7 mouse cellular contexts compared by ENCODE assay signal in the genomic region with DNA sequence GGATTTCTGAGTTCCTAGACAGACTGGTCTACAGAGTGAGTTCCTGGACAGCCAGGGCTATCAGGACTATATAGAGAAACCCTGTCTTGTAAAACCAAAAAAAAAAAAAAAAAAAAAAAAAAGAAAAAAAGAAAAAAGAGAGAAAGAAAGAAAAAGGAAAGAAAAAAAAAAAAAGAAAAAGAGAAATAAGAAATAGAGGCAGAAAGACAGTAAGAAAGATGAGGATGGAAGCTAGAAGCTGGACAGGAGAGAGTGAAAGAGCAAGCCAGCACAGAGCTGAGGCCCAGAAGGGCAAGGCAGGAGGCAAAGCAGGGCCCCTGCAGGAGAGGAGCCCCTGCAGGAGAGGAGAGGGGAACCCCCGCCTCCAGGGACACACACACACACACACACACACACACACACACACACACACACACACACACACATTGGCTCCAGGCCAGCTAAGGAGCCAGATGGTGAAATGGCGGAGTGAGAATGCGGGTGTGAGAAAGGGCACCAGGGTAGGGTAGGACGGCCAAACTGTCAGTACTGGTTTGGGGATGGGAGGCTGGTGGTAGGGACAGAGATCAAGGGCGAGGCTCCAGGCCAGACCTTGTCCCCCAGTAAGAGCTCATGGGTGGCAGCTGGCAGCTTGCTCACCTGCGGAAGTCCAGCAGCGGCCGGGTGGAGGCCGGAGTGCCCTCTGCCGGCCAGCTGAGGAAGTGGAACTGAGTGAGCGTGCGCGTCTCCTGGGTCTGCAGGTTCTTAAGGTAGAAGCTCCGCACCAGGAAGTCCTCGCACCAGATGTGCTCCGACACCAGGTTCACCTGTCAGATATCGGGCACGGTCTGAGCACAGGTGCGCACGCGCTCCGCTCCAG. TPM values are rescaled to one million over a fixed set of nuclear protein-coding genes. Genes with fewer than 3 reads are reported as not detected.
A peak's percentile ranks its signal among the peaks of the same experiment; 100 is the strongest.
DNase-seq lines count a peak whose midpoint lies in the region; ATAC-seq and TF ChIP-seq lines count a peak whose summit lies in the region.

No protein-coding gene starts in this region.

- H3K27ac ChIP-seq in gastrocnemius, adult 2 months = peak overlapping the region; percentile 79
- H3K27ac ChIP-seq in hindbrain, embryonic 16.5 days (ENCODE audit: low read depth, low read length) = no peak overlapping the region; the same call in 1 of the 2 replicates
- H3K27ac ChIP-seq in liver, adult 2 months (replicated peaks; ENCODE audit: insufficient read depth, low read depth, low read length) = peak overlapping the region; percentile 40

- H3K9me3 ChIP-seq in hindbrain, embryonic 16.5 days (ENCODE audit: control insufficient read depth, low read length) = no peaks in the 10 kb centered on the region

- peaks cover 5% of the 10 kb centered on the region for H3K4me1 ChIP-seq in hindbrain, embryonic 16.5 days (ENCODE audit: control insufficient read depth, insufficient read depth, low read depth, low read length)
- H3K4me1 ChIP-seq in liver, adult 2 months (ENCODE audit: control insufficient read depth, insufficient read depth, low read length) = peaks cover 2% of the 10 kb centered on the region

- intact Hi-C loops in gastrocnemius, adult 2 months (cut with DNase I) = loop anchor here (1.0 to 5.0 kb wide), 5 partner anchors 15 to 304 kb away; a partner anchor contains a TSS

- H3K9ac ChIP-seq in hindbrain, embryonic 16.5 days (ENCODE audit: low read depth, low read length) = no peak overlapping the region
- peak overlapping the region; percentile 60 for H3K9ac ChIP-seq in liver, adult 2 months (ENCODE audit: low read depth, low read length)

- peak overlapping the region; percentile 48 for H3K4me2 ChIP-seq in hindbrain, embryonic 16.5 days (ENCODE audit: low read length)

- peak; percentile 99 for TF ChIP-seq CTCF in gastrocnemius, adult 2 months (IDR thresholded peaks at IDR 0.05)
- TF ChIP-seq CTCF in liver, adult 2 months (IDR thresholded peaks at IDR 0.05; ENCODE audit: low read depth, low read length) = peak; percentile 90

- peak overlapping the region; percentile 63 for H3K4me3 ChIP-seq in gastrocnemius, adult 2 months
- H3K4me3 ChIP-seq in hindbrain, embryonic 16.5 days (ENCODE audit: low read length) = peak overlapping the region; percentile 8; the same call in 1 of the 2 replicates
- peak overlapping the region; percentile 25 for H3K4me3 ChIP-seq in liver, adult 2 months (ENCODE audit: insufficient read depth, low read depth, low read length)

- no peaks in the 10 kb centered on the region for H3K36me3 ChIP-seq in hindbrain, embryonic 16.5 days (ENCODE audit: control insufficient read depth, insufficient read depth, low read length)
- no peaks in the 10 kb centered on the region for H3K36me3 ChIP-seq in liver, adult 2 months (ENCODE audit: control insufficient read depth, insufficient read depth, low read length)

- TF ChIP-seq POLR2A in liver, adult 2 months (IDR thresholded peaks at IDR 0.05; ENCODE audit: extremely low read depth, insufficient read depth, low read length) = no peak

- 3% methylated on average over 22 of the region's 22 CpGs for WGBS in hindbrain, embryonic 16.5 days
- WGBS in liver, adult 2 months = 2% methylated on average over 21 of the region's 22 CpGs

- peak; percentile 23 for ATAC-seq in hindbrain, embryonic 16.5 days
- ATAC-seq in monocyte, adult 5-6 weeks (replicated peaks; ENCODE audit: insufficient number of reproducible peaks, low FRiP score, low TSS enrichment, poor library complexity, severe bottlenecking) = peak; percentile 70

- H3K27me3 ChIP-seq in hindbrain, embryonic 16.5 days (replicated peaks; ENCODE audit: control insufficient read depth, insufficient read depth, low read length) = no peaks in the 10 kb centered on the region
- H3K27me3 ChIP-seq in liver, adult 2 months (ENCODE audit: control insufficient read depth, insufficient read depth, low read length) = no peaks in the 10 kb centered on the region

- no peaks in the 10 kb centered on the region for H3K79me2 ChIP-seq in liver, adult 2 months (ENCODE audit: control insufficient read depth, insufficient read depth, low read length)

- peak; percentile 87 to 94 for DNase-seq in adrenal gland, adult (ENCODE audit: inconsistent age in 2 of 2, low spot score in 1 of 2)
- DNase-seq in cerebellum, adult 9-11 months = peak; percentile 91
- peak; percentile 87 for DNase-seq in gastrocnemius, adult 2 months
- peak; percentile 75 for DNase-seq in liver, adult 2 months (ENCODE audit: extremely low read depth, low read depth, low spot score)
- peak; percentile 88 for DNase-seq in spleen, postnatal 36 days (ENCODE audit: low spot score in 2 of 2)

RNA-seq across cellular contexts. Expression of a gene that starts 13.0 kb away (rescaled TPM):
- not detected for total RNA-seq in gastrocnemius, adult 2 months (2021)
- polyA plus RNA-seq in hindbrain, embryonic 16.5 days (2015; fragmentation: Nextera tagmentation; extraction: Ambion mirVana) = 36.9 and 40.6 TPM in 2 replicates
- under 0.01 and 0.13 TPM in 2 replicates for total RNA-seq in liver, adult 2 months (2014; rRNA removed)
- polyA plus RNA-seq in liver, adult 2 months (2012; rRNA removed) = not detected in 2 replicates
- total RNA-seq in monocyte, adult 5-6 weeks (2017) = not detected in 3 replicates

RNA-seq across cellular contexts. Expression of a gene that starts 15.1 kb away (rescaled TPM):
- 10 to 100 TPM; 83.2 to 88.9 TPM for total RNA-seq in gastrocnemius, adult 2 months (2021)
- polyA plus RNA-seq in hindbrain, embryonic 16.5 days (2015; fragmentation: Nextera tagmentation; extraction: Ambion mirVana) = 86.3 and 98.0 TPM in 2 replicates
- 25.4 and 30.3 TPM in 2 replicates for total RNA-seq in liver, adult 2 months (2014; rRNA removed)
- 55.9 and 60.4 TPM in 2 replicates for polyA plus RNA-seq in liver, adult 2 months (2012; rRNA removed)
- 22.6 to 64.3 TPM (median 30.7 TPM) in 3 replicates for total RNA-seq in monocyte, adult 5-6 weeks (2017)

RNA-seq across cellular contexts. Expression of a gene that starts 19.4 kb away (rescaled TPM):
- not detected for total RNA-seq in gastrocnemius, adult 2 months (2021)
- 0.26 TPM in 1 of 2 replicates, not detected in the other for polyA plus RNA-seq in hindbrain, embryonic 16.5 days (2015; fragmentation: Nextera tagmentation; extraction: Ambion mirVana)
- total RNA-seq in liver, adult 2 months (2014; rRNA removed) = not detected in 2 replicates
- not detected in 2 replicates for polyA plus RNA-seq in liver, adult 2 months (2012; rRNA removed)
- not detected in 3 replicates for total RNA-seq in monocyte, adult 5-6 weeks (2017)

RNA-seq across cellular contexts. Expression of a gene that starts 26.9 kb away (rescaled TPM):
- not detected for total RNA-seq in gastrocnemius, adult 2 months (2021)
- 251 and 327 TPM in 2 replicates for polyA plus RNA-seq in hindbrain, embryonic 16.5 days (2015; fragmentation: Nextera tagmentation; extraction: Ambion mirVana)
- total RNA-seq in liver, adult 2 months (2014; rRNA removed) = 0.28 and 1.5 TPM in 2 replicates
- not detected in 2 replicates for polyA plus RNA-seq in liver, adult 2 months (2012; rRNA removed)
- not detected in 3 replicates for total RNA-seq in monocyte, adult 5-6 weeks (2017)

RNA-seq across cellular contexts. Expression of a gene that starts 31.7 kb away (rescaled TPM):
- 1,000 to 10,000 TPM; 1,043 to 1,330 TPM for total RNA-seq in gastrocnemius, adult 2 months (2021)
- polyA plus RNA-seq in hindbrain, embryonic 16.5 days (2015; fragmentation: Nextera tagmentation; extraction: Ambion mirVana) = 45.5 and 74.1 TPM in 2 replicates
- 80.9 and 117 TPM in 2 replicates for total RNA-seq in liver, adult 2 months (2014; rRNA removed)
- 242 and 267 TPM in 2 replicates for polyA plus RNA-seq in liver, adult 2 months (2012; rRNA removed)
- total RNA-seq in monocyte, adult 5-6 weeks (2017) = 55.7 to 63.9 TPM (median 58.5 TPM) in 3 replicates

Comparison
In these comparisons a context has a peak if more than half of its experiments do, and no peak if none do; other contexts are left out.
1. H3K4me3 ChIP-seq: peak in every context shown above with its lines; median percentile 63 in gastrocnemius, adult 2 months; 25 in liver, adult 2 months; 8 in hindbrain, embryonic 16.5 days.